Mouse (Mus musculus) right cerebral cortex, adult 18-20 months (tissue): Measurements from ENCODE around the gene Fam20a.

ENCODE experiments used
- DNase-seq: peaks from one replicate; pipeline ENCODE4 v3.0.0; 2022; ENCODE audit warnings: mixed read lengths

The Fam20a gene

DNA sequence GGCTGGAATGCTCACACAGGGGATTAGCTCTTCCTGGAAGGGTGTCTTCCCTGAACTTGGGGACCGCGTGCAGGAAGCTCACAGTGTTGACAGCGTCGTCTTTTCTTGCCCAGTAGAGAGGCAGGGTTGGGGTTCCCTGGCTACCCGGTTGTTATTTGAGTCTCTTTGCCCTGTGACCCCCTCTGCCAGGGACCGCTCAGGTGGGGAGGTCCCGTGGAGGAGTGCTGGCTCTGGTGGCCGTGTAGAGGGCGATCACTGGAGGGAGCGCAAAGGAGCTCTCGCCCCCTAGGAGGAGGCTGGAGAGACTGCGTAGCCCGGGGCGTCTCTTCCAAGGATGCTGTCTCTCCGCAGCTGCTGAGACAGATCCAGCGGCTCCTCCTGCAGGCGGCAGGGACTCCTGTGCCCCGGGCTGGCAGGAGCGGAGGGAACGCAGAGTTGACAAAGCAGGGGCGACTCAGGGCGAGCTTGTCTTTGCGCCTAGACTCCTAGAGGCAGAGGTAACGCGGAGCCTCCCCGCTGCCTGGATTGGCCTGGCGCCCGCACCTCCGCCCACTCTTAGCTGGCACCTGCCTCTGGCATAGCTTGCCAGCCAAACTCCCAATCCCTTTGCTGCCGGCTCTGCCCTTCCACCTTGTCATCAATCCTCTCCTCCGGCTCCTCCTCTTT lies at the start of gene Fam20a:
Gene Fam20a (minus strand): TSS at position 499 of the 666 bp plus-strand sequence.
- peak; percentile 76 for DNase-seq

DNA sequence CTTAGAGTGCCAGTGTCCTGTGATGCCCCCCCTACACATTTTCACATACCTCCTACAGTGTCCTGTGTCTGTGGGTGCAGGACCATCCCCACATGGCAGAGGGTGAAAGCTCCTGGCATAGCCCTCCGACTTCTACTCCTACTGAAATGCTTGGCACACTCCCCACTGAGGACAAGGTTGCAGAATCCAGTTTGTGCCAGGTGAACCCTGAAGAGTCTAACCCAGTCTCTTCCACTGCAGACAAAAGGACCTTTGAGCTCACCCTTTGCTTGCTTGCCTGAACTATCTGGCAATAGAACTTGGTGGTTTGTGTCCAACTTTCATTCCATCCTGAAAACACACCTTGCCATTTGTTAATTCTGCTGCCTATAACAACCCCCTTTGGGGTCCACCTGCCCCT lies 49.3 kb upstream of the Fam20a start:
- no peak for DNase-seq

DNA sequence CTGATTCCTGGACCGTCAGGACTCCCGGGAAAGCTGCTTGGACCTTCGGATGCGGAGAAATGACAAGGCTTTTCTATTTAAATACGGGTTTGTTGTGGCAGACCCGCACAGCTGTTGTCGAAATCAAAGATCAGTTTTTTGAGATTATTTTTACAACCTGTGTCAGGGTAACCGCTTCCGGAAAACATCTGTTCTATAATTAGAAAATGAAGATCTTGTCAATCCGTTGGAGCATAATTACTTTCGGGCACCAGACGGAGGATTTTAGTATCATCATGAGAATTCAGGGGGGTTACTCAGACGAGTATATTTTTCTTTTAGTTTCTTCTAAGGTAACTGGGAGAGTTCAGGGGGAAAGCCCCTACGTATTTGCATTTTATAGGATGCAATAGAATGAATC lies 48.1 kb upstream of the Fam20a start:
- DNase-seq: no peak

DNA sequence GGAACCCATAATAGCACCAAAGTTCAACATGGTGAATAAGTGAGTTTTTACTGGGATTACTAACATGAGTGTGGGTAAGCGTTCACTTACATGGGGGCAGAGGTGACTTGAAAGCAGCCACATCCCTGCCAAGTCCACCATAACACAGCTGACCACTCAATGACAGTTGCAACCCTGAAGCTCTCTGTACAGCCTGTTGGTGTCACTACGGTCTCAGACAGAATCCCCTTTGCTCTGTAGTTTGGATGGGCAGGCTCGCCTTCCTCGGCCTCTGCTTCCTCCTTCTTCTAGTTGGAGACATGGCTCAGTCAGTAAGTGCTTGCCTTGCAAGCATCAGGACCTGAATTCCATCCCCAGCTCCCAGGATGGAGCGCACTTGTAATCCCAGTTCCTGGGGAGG lies 47.0 kb upstream of the Fam20a start:
- no peak for DNase-seq

DNA sequence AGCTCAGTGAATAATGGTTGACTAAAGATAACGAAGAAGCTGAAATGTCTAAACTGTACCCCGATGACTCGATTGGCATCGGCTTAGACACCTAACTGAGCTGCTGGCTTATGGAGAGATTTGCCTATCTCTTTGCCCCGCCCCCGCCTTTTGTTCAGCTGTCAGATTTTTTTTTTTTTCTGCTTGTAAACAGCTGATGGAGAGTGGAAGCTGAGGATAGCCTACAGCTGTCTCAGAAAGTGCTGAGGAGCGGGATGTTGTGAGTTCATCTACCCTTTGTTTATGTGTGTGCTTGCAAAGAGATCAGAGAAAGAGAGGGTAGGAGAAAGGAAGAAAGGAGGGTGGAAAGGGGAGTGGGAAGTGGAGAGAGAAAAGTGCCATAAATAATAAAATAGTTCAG lies 38.0 kb upstream of the Fam20a start:
- DNase-seq: no peak

DNA sequence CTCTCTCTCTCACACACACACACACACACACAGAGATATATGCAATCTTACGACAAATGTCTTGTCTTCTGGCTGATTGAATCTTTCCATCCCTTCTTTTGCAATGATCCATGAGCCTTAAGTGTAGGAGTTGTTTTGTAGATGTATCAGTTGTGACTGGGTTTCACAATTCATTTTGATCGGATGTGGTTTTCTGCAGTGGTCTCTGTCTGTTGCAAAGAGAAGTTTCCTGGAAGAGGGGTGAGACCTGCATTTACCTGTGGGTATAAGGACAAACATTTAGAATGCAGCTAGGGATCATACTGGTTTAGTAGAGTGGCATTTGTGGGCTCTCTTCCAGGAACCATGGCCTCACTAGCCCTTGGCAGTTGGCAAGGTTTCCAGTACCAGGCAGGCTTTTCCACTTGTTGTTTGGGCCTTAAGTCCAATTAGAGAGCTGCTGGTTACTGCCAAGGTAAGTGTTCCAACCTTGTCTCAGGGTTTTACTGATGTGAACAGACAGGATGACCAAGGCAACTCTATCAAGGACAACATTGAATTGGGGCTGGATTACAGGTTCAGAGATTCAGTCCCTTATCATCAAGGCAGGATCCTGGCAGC lies 36.6 kb upstream of the Fam20a start:
- no peak for DNase-seq

- peak; percentile 34 for DNase-seq
These were observed 32.1 kb upstream of the Fam20a start for GRCm38 (mm10) chr11:109754105-109754602.

- DNase-seq: no peak
These were observed 29.8 kb upstream of the Fam20a start for GRCm38 (mm10) chr11:109751636-109752603.

DNA sequence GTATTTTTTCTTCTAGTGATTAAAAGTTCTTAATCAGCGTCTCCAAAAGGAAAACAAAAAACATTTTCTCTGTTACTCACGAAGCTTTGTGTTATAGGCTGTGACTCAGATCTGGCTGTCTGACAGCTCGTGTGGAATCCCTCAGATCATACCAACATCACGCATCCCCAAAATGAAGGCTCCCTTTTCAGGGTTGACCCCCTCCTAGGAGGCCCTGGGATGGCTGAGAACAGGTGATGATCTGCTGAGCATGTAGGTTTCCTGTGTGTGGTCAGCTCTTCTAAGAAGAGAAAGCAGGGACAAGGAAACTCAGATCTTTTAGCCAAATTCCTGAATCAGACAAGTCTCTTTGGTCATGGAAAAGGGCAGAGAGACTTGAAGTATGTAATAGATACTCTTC lies 23.1 kb upstream of the Fam20a start:
- no peak for DNase-seq

DNA sequence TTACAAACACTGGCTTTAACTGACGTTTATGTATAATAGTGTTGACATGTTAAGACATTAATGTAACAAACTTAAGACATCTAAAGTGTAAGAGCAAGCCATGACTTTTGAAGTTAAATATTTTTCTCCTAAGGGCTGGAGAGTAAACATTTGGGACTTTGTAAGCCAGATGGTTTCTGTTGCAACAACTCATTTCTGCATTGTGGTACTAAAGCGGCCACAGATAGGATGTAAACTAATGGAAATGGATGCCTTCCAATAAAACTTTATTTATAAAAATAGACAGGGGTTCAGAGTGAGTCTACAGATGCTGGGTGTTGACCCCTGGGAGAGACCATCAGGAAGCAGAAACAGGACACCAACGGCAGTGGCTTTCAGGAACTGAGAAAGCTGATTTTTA lies 15.9 kb upstream of the Fam20a start:
- no peak for DNase-seq

- no peak for DNase-seq
These were observed 14.3 kb upstream of the Fam20a start for GRCm38 (mm10) chr11:109736406-109736805.

GRCm38 (mm10) chr11:109734341-109734740 lies 12.3 kb upstream of the Fam20a start:
- DNase-seq: no peak

DNA sequence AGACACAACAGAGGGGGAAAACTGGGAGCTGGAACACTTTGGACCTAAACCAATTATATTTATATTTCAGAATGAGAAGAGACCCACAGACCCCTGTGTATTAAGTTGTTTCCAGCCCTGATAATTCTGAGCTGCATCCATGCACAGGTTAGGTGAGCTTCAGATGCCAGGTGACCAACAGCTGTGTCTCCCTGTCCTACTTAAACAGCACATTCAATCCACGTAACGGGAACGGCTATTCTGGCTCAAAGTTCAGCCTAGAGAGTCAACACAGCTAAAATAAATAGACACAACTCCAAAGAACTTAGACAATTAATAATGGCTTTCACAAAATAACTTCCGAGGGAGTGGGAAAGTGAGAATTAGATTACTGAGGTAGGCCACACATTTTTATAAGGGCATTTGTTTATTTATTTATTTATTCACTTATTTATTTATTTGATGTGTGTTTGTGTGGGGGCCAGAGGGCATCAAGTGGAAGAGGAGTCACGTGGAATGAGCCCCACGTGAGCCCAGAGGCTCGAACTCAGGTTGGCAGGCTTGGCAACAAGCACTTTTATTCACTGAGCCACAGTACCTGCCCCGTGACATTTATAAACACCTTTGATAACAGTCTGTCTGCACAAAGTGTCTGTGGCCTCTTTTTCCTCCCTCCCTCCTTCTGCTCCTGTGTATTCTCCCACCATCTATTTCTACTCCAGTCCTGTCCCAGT lies 10.8 kb upstream of the Fam20a start:
- no peak for DNase-seq

GRCm38 (mm10) chr11:109728371-109728770 lies 6.3 kb upstream of the Fam20a start:
- no peak for DNase-seq

DNA sequence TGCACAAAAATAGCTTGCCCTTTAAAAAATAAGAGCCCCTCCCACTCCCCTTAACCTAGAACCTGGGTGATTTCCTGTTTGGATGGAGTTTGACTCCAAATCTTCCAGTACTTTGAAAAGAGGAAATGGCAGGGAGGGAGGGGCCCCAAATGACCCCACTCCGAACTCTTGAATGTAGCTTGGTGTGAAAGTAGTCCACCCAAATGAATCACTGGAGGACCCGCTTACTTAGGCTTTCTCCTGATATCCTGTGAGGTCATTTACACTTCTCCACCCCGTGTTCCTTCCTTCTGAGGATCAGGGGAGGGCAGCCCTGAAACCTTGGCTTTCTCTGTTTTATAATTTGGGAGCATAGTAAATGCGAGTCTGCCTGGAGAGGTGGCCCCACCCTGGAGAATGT lies 632 bp upstream of the Fam20a start:
- DNase-seq: no peak

GRCm38 (mm10) chr11:109721320-109721780 lies 729 bp downstream of the Fam20a start:
- DNase-seq: no peak

DNA sequence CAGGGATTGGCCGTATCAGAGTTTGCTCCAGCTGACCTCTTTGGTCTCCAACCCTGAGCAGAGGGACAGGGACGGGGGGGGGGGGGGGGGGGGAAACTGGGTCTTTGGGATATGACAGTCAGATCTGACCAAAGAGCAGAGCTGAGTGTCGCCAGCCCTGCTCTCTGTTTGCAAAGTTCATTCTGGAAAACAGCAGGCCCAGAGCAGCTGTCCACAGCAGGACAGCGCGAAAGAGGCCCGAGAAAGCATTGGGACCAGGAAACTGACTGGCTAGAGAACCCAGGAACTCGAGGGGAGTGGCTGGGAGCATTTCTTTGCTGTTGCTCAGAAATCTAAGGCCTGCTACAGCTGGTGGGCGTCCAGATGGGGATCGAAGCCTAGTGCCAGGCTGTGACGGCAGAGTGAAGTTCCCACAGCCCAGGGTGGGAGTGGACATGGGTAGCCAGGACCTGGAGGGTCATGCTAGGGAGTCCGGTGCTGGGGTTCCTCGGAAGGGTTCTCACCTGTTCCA lies 1.2 kb downstream of the Fam20a start:
- peak; percentile 14 for DNase-seq

DNA sequence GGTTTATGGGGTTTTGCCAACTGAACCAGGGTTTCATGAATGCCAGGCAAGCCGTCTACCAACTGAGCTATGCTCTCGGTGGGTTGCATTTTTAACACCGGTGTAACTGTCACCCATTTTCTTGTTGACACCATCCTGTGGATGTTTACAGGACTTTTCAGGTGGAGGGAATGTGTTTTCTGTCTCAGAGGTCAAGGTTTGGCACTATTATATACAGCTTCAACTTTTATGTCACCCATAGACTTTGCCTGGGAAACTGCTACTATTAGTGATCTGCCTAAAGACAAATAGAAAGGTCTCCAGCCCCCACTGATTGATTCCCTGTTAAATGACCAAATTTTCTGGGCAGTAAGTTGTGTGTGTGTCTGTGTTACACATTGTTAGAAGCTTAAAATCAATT lies 2.7 kb downstream of the Fam20a start:
- DNase-seq: no peak

- no peak for DNase-seq
These were observed 3.8 kb downstream of the Fam20a start for GRCm38 (mm10) chr11:109717966-109718895.

DNA sequence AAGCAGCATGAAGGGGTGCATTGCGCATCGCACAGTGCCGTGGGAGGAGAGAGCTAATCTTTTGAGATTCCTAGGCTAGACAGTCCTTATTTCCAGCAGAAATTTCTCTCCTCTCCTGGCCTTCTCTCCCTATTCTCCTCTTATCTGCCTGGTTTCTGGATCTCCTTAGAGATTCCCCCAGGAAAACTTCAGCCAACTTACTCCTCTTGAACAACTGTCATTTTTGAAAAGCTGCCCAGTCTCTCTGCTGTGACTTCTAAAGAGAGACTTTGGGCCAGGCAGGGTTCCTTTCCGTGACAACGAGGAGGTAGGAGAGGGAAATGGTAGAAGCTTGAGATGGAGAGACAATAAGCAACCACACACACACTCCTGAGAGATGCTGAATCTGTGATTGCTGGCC lies 4.6 kb downstream of the Fam20a start:
- peak; percentile 81 for DNase-seq

DNA sequence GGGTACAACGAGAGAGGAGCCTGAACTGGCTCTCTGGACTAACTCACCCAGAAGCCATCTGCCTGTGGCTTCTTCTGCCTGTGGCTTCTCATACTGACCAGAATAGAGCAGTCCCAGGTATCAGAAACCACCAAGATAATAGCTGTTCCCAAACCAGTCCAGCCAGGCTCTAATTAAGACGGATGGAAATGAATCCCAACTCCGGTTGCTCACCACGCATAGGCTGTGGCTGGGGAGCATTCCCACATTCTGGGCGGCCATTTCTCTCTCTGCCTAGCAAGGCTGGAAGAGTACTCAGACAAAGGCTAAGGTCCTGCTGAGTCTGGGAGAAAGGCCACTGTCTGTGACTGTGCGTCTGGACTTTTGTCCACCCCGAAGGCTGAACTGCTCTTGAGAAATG lies 5.1 kb downstream of the Fam20a start:
- DNase-seq: no peak
